Mouse (Mus musculus) intestine, postnatal 0 days (tissue): ENCODE results near the gene Asf1a. TPM values are rescaled to one million over a fixed set of nuclear protein-coding genes. Genes with fewer than 3 reads are reported as not detected.

ENCODE experiments used
- ATAC-seq: fragments of 200-750 bp; cut with Nextera tagmentation; 2 replicates; pipeline ENCODE4 v1.8.0; 2017; ENCODE audit warnings: mild to moderate bottlenecking, moderate TSS enrichment, moderate library complexity
- H3K27ac ChIP-seq: fragments of 300-500 bp; sonication (generic); 2 replicates; pipeline ENCODE4 v1.5.1; 2014; ENCODE audit warnings: mild to moderate bottlenecking, low read depth, low read length, moderate library complexity
- H3K27me3 ChIP-seq: fragments of 300-500 bp; sonication (generic); replicated peaks from 2 replicates; pipeline ENCODE4 v1.6.1; 2014; ENCODE audit warnings: low read length, mixed read lengths; ENCODE audit not compliant: control insufficient read depth, insufficient read depth
- H3K36me3 ChIP-seq: fragments of 300-500 bp; sonication (generic); 2 replicates; pipeline ENCODE4 v1.6.1; 2014; ENCODE audit warnings: mild to moderate bottlenecking, moderate library complexity; ENCODE audit not compliant: control insufficient read depth, insufficient read depth
- H3K4me1 ChIP-seq: fragments of 300-500 bp; sonication (generic); replicated peaks from 2 replicates; pipeline ENCODE4 v1.6.1; 2014; ENCODE audit warnings: antibody characterized with exemption, low read length, mixed read lengths; ENCODE audit not compliant: control insufficient read depth, insufficient read depth
- H3K4me2 ChIP-seq: fragments of 300-500 bp; sonication (generic); replicated peaks from 2 replicates; pipeline ENCODE4 v1.6.1; 2014; ENCODE audit warnings: low read depth, mild to moderate bottlenecking, moderate library complexity
- H3K4me3 ChIP-seq: fragments of 300-500 bp; sonication (generic); 2 replicates; pipeline ENCODE4 v1.5.1; 2014; ENCODE audit warnings: low read depth, low read length
- H3K9ac ChIP-seq: fragments of 300-500 bp; sonication (generic); 2 replicates; pipeline ENCODE4 v1.6.1; 2014; ENCODE audit warnings: mild to moderate bottlenecking, low read depth, low read length
- H3K9me3 ChIP-seq: fragments of 300-500 bp; sonication (generic); 2 replicates; pipeline ENCODE4 v1.6.1; 2016; ENCODE audit warnings: mixed run types; ENCODE audit not compliant: control insufficient read depth
- CTCF ChIP-seq: sonication (generic); IDR thresholded peaks from 2 replicates; pipeline ENCODE4 v1.5.1; 2016; ENCODE audit warnings: low read depth, mild to moderate bottlenecking, control low read depth, antibody characterized with exemption, moderate library complexity
- WGBS: fragments of 180-500 bp; shearing (Covaris S2); extraction: QIAGEN DNeasy Blood & Tissue Kit; methylation state at CpG from one replicate; pipeline ENCODE4 v1.1.7; 2014; 5-methylcytosine and 5-hydroxymethylcytosine counted together
- polyA plus RNA-seq: library from polyadenylated mRNA; unstranded; fragments of >200 nt; fragmentation: Nextera tagmentation; extraction: Ambion mirVana; gene quantifications from 2 replicates; pipeline ENCODE4 v1.2.1, GENCODE M21; 2015

Gene Asf1a
- polyA plus RNA-seq, 1 experiment from 2014 or later, result 44.5 TPM

DNA sequence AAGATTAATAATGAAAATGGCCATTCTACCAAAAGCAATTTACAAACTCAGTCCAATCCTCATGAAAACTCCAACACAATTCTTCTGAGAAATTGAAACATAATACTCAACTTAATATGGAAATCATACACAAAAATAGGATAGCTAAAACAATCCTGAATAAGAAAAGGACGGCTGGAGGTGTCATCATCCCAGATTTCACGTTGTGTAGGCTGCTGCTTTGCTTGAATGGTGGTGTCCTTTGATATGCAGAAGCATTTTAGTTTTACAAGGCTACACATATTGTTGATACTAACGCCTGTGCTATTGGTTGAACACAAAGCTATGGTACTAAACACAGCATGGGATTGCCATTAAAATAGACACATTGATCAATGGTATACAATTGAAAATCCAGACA lies 10.8 kb upstream of the Asf1a start:
- 88% methylated on average over 3 of the region's 3 CpGs for WGBS
- H3K4me1 ChIP-seq, result no peaks in the 10 kb centered on the region
- ATAC-seq, result no peak
- H3K27me3 ChIP-seq, result no peaks in the 10 kb centered on the region
- H3K27ac ChIP-seq, result no peak overlapping the region
- no peak overlapping the region for H3K9ac ChIP-seq
- no peaks in the 10 kb centered on the region for H3K9me3 ChIP-seq
- TF ChIP-seq CTCF, result no peak
- H3K4me2 ChIP-seq, result no peak overlapping the region
- no peak overlapping the region for H3K4me3 ChIP-seq
- no peaks in the 10 kb centered on the region; the same call in 1 of the 2 replicates for H3K36me3 ChIP-seq

DNA sequence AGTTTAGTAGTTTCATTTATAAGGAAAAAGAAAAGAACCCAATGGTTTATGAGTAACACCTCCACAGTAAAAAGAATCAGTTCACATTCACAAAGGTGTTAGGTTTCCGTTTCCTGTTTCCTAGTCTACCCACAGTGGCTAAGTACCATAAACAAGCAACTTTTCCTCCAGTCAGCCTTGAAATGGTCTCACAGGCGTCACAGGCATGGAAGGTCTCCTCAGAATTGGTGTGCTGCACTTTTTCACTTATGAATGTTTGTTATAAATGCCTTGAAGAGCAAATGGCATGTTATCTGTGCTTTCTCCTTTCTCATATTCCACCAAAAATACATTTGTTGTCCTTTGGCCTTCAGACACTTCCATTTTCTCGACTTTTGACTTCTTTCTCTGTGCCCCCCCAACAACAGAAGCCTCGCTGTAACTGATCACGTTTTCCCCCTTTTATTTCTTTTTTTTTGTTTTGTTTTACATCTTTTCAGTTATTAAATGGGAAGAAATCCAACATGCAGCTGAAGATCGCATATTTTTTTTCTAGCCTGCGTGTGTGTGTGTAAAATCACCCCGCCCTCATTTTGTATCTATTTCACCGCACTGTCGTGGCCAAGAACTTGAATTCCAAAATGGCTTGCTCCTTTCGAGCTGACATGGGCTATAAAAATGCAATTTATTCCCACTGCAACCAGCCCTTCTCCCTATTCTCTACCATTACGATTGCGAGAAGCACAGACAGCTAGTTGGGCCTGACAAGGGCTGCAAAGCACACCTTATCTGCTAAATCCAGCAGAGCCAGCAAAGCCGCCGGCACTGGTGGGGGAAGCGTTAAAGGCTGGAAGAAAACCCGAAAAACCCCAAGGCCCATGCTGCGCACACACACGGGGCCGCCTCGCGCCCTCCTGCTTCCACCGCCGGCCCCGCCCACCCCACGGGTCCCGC lies 547 bp upstream of the Asf1a start:
- H3K4me2 ChIP-seq, result peak overlapping the region; percentile 80
- ATAC-seq, result peak; percentile 32; the same call in 1 of the 2 replicates
- no peaks in the 10 kb centered on the region for H3K36me3 ChIP-seq
- no peaks in the 10 kb centered on the region for H3K27me3 ChIP-seq
- peak overlapping the region; percentile 98 for H3K27ac ChIP-seq
- no peak for TF ChIP-seq CTCF
- peak overlapping the region; percentile 17; the same call in 1 of the 2 replicates for H3K9ac ChIP-seq
- WGBS, result 4% methylated on average over 26 of the region's 27 CpGs
- peak overlapping the region; percentile 74 for H3K4me3 ChIP-seq
- no peaks in the 10 kb centered on the region for H3K9me3 ChIP-seq
- no peaks in the 10 kb centered on the region; the same call in 1 of the 2 replicates for H3K4me1 ChIP-seq

DNA sequence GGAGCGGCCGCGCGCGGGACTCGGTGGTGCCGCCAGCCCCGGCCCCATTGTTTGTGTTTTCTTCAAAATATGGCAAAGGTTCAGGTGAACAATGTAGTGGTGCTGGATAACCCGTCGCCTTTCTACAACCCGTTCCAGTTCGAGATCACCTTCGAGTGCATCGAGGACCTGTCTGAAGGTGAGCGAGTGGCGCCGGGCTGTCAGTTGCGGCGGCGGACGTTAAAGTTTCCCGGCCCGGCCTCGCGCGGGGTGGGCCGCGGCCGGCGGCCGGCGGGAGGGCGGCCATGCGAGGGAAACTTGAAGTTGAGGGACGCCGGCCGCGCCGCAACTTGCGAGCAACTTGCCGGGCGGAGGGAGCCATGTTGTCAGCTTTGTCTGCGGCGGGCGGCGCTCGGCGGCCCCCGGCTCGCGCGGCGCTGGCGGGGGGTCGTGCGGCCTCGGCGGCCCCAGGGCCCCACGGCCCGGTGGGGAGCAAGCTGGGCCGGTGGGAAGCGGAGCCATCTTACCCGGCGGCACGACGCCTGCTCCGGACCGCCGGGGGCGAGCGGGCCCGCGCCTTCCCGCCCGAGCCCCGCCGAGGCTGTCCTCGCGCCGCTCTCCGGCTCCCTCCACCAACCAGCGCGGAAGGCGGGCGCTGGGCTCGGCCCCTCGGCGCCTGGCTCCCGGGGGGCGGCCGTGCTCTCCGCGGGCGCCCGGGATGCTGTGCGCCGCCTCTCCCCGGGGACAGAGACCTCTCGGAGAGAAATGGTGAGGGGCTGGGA lies 744 bp downstream of the Asf1a start:
- H3K4me1 ChIP-seq, result no peaks in the 10 kb centered on the region; the same call in 1 of the 2 replicates
- no peak for TF ChIP-seq CTCF
- peak overlapping the region; percentile 80 for H3K4me2 ChIP-seq
- no peaks in the 10 kb centered on the region for H3K36me3 ChIP-seq
- peak overlapping the region; percentile 74 for H3K4me3 ChIP-seq
- peak; percentile 34 for ATAC-seq
- H3K9ac ChIP-seq, result peak overlapping the region; percentile 88
- no peaks in the 10 kb centered on the region for H3K27me3 ChIP-seq
- H3K27ac ChIP-seq, result peak overlapping the region; percentile 98
- WGBS, result under 1% methylated on average over 84 of the region's 99 CpGs
- no peaks in the 10 kb centered on the region for H3K9me3 ChIP-seq

DNA sequence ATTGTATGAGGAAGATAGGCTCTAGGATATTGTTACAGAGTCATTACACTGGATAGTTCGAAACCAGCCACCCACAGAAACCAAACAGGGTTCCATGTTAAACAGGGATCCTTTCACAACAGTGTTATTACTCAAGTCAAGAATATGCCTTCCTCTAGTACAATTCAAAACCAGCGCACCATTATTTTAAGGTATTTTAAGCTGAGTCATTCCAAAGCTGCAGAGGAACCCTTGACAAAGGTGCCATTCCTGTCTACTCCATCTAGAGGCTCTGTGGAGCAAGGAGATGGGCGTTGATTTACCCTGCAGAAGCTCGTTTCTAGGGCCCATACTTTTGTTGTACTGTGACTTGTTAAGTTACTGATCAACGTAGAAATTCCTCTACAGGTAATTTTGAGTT lies 2.3 kb downstream of the Asf1a start:
- no peak overlapping the region for H3K9ac ChIP-seq
- peak overlapping the region; percentile 80; the same call in 1 of the 2 replicates for H3K4me2 ChIP-seq
- no peaks in the 10 kb centered on the region for H3K9me3 ChIP-seq
- no peaks in the 10 kb centered on the region; the same call in 1 of the 2 replicates for H3K4me1 ChIP-seq
- TF ChIP-seq CTCF, result peak; percentile 36; the same call in 1 of the 2 replicates
- ATAC-seq, result no peak
- no peak overlapping the region for H3K27ac ChIP-seq
- no peaks in the 10 kb centered on the region for H3K27me3 ChIP-seq
- H3K36me3 ChIP-seq, result peaks cover 10% of the 10 kb centered on the region
- WGBS, result 38% methylated on average over 5 of the region's 5 CpGs
- no peak overlapping the region for H3K4me3 ChIP-seq

DNA sequence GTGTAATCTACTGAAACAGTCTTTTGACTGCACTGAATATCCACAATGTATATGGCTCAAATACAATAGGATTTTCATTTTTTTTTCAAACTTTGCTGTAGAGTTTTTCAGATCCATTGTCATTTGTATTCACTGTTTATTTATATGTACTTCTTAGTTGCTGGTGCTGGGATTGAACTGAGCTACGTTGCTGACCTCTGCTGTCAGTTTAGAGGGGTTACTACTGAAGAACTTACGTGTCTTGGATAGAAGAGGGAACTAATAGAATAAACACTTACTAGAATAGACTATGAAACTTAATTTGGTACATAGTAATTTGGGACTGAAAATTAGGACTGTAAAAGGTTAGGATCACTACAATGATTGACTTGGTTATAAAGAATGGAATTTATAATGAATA lies 8.8 kb downstream of the Asf1a start:
- WGBS, result 63% methylated on average over 2 of the region's 2 CpGs
- peaks cover 45% of the 10 kb centered on the region for H3K36me3 ChIP-seq
- H3K27me3 ChIP-seq, result no peaks in the 10 kb centered on the region
- H3K4me2 ChIP-seq, result no peak overlapping the region
- H3K9ac ChIP-seq, result no peak overlapping the region
- H3K4me3 ChIP-seq, result no peak overlapping the region
- peak; percentile 13; the same call in 1 of the 2 replicates for TF ChIP-seq CTCF
- ATAC-seq, result no peak
- H3K9me3 ChIP-seq, result no peaks in the 10 kb centered on the region
- no peaks in the 10 kb centered on the region for H3K4me1 ChIP-seq
- H3K27ac ChIP-seq, result no peak overlapping the region

DNA sequence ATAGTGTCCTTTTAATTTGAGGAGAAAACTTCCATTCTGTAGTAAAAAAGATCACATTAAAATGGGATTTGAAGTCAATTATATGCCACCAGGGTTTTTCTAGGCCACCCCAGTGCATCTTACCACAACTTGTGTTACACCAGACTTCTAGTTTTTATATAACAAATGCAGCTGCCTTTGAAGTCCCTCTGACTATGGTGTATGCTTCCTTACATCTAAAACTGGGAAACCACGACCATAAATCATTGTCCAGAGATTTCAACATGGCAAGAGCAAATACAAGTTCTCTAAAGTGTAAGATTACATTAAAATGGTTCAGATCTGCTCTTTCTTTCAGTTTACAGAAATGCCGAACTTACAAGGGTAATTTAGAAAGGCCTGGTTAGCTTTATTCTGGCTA lies 11.7 kb downstream of the Asf1a start:
- Histone ChIP-seq H3K4me1 (no peaks in the 10 kb centered on the region), H3K27ac (no peak overlapping the region), H3K36me3 (peaks cover 45% of the 10 kb centered on the region), H3K27me3 (no peaks in the 10 kb centered on the region), H3K9ac (no peak overlapping the region), H3K4me3 (no peak overlapping the region), H3K9me3 (no peaks in the 10 kb centered on the region), H3K4me2 (no peak overlapping the region)
- no peak for ATAC-seq
- WGBS, result 37% methylated on average over 2 of the region's 2 CpGs
- TF ChIP-seq CTCF, result no peak
